Mouse (Mus musculus) heart, adult 2 months (tissue): ENCODE results near the gene Mast2.

Experiments
- CTCF ChIP-seq: fragments of 200-600 bp; IDR thresholded peaks from 2 replicates; pipeline ENCODE4 v1.8.1; 2022; ENCODE audit warnings: antibody characterized with exemption, mild to moderate bottlenecking, moderate library complexity
- EP300 ChIP-seq: fragments of 200-500 bp; IDR thresholded peaks from 2 replicates; pipeline ENCODE4 v1.6.1; 2011; ENCODE audit warnings: low read depth, low read length, control low read depth; ENCODE audit not compliant: insufficient read depth
- POLR2A ChIP-seq: fragments of 200-500 bp; IDR thresholded peaks from 2 replicates; pipeline ENCODE4 v1.6.1; 2011; ENCODE audit warnings: mild to moderate bottlenecking, low read depth, low read length, control low read depth; ENCODE audit not compliant: insufficient read depth

DNA sequence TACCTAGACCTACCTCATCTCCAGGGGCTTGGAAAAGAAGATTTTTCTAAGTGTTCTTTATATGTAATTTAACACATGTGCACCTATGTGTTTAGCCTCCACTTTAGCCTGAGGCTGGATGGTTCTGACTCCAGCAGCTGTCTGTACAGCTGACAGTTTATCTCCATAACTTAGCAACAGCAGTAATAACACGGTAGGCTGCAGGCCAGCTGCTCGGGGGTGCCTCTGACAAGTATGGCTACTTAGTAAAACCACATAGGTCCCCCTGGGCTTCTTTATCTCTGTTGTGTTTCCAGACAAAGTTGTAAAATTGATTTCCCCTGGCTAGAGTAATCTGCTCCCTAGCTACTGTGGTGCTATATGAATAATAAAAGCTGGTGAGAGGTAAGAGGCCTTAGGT lies 19.5 kb upstream of the Mast2 start:
- TF ChIP-seq CTCF (no peak), POLR2A (no peak), EP300 (no peak)
